Mouse (Mus musculus): ENCODE results near the gene Clk1. TPM values are rescaled to one million over a fixed set of nuclear protein-coding genes. Genes with fewer than 3 reads are reported as not detected.

Clk1 gene
- polyA plus RNA-seq, 1 experiment from 2014 or later = 230 TPM

DNA sequence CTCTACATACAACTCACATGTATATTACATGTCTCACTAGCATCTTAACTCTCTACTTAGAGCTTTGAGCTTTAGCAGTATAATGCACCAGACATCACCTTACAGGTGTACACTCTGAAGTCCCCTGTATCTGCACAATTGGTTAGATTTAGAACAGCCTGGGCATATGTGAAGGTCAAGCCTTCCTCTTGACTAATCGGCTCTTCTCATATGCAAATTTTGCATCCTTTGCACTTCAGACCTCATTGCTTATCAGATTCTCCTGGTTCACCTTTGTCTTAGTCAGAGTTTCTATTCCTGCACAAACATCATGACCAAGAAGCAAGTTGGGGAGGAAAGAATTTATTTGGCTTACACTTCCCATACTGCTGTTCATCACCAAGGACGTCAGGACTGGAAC lies 54.1 kb downstream of the Clk1 start:
- H3K36me3 ChIP-seq = no peaks in the 10 kb centered on the region
- H3K9ac ChIP-seq = no peak overlapping the region
- ATAC-seq (ENCODE audit: low FRiP score, low read depth) = no peak
- no peak overlapping the region for H3K4me2 ChIP-seq (replicated peaks)
- H3K9me3 ChIP-seq = peaks cover 4% of the 10 kb centered on the region; the same call in 1 of the 2 replicates
- no peak overlapping the region for H3K27ac ChIP-seq
- no peaks in the 10 kb centered on the region for H3K27me3 ChIP-seq
- 77% methylated on average over 2 of the region's 2 CpGs for WGBS
- H3K4me3 ChIP-seq = no peak overlapping the region
- peaks cover 6% of the 10 kb centered on the region for H3K4me1 ChIP-seq

DNA sequence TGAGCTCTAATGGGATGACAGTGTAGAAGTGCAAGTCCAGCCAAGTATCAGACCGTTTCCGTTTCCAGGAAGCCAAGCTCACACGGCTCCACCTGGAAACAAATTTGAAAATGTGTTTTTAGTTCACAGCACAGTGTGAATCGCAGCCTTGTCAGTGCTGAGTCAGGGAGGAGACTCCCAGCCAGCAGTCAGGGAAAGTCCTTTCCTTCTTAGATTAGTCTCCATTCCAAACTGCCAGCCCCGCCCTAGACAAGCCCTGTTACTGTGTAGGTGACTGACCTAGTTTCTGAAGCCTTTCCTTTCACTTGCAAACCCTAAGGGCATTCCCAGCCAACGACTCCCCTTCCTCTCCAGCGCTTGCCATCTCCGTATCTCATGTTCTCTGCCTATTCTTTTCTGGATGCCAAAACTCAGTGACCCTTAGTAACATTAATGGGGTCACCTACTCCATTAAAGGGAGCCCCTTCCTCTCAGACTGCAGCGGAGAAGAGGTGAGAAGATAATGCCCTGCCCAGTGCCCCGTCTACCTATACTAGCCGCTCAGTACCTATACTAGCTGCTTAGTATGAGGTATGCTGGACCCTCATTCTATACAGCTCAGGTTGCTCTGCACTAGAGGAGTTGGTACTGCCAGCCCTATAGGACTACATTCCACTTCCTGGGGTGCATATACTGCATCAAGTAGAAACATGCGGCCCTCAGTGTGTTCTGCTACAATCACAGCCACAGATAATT lies 57.0 kb downstream of the Clk1 start:
- no peak overlapping the region for H3K4me3 ChIP-seq
- WGBS = 78% methylated on average over 12 of the region's 12 CpGs
- no peak for ATAC-seq (ENCODE audit: low FRiP score, low read depth)
- H3K4me1 ChIP-seq = peaks cover 6% of the 10 kb centered on the region
- no peaks in the 10 kb centered on the region for H3K36me3 ChIP-seq
- H3K27me3 ChIP-seq = no peaks in the 10 kb centered on the region
- peaks cover 8% of the 10 kb centered on the region; the same call in 1 of the 2 replicates for H3K9me3 ChIP-seq
- H3K27ac ChIP-seq = no peak overlapping the region
- no peak overlapping the region for H3K4me2 ChIP-seq (replicated peaks)
- no peak overlapping the region for H3K9ac ChIP-seq

DNA sequence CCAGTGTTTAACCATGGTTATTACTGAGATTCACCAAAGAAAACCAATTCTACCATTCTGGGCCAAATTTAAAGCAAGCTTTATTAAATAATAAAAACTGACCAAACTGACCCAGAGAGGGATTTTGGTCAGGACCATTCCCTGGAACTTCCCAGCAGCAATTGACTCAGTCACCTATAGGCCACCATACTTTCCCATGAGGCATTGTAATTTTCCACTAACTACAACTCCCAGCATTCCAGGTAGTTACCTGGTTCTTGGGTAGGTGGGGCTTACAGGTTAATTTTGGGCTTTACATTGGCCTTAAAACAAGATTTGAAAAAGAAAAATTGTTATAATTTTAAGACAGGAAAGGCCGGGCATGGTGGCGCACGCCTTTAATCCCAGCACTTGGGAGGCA lies 58.0 kb downstream of the Clk1 start:
- Histone ChIP-seq H3K27ac (no peak overlapping the region), H3K4me1 (peaks cover 6% of the 10 kb centered on the region), H3K9ac (no peak overlapping the region), H3K4me3 (no peak overlapping the region), H3K9me3 (peaks cover 8% of the 10 kb centered on the region; the same call in 1 of the 2 replicates), H3K27me3 (no peaks in the 10 kb centered on the region), H3K36me3 (no peaks in the 10 kb centered on the region), H3K4me2 (replicated peaks) (no peak overlapping the region)
- WGBS = 96% methylated on average over 3 of the region's 3 CpGs
- ATAC-seq (ENCODE audit: low FRiP score, low read depth) = no peak

DNA sequence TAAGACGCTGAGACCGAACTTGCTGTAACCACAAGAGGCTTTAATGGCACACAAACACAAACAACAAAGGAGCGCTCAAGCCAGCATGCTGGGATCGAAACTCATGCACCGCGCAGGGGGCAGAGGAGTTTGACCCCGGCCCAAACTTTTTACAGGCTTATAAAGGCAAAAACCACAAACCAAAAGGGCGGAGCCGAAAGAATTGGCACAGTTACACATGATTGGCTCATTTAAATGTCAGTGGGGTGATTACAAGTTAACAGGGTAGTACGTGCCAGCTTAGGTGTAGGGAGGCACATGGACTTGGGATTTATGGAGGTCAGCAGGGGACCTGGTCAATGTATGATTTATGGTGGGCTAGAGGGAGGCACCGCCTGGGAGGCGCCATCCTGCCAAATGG lies 59.3 kb downstream of the Clk1 start:
- Histone ChIP-seq H3K4me2 (replicated peaks) (no peak overlapping the region), H3K27ac (no peak overlapping the region), H3K27me3 (no peaks in the 10 kb centered on the region), H3K9ac (no peak overlapping the region), H3K4me1 (peaks cover 6% of the 10 kb centered on the region), H3K36me3 (no peaks in the 10 kb centered on the region), H3K9me3 (peaks cover 8% of the 10 kb centered on the region; the same call in 1 of the 2 replicates), H3K4me3 (no peak overlapping the region)
- 69% methylated on average over 12 of the region's 12 CpGs for WGBS
- no peak for ATAC-seq (ENCODE audit: low FRiP score, low read depth)

DNA sequence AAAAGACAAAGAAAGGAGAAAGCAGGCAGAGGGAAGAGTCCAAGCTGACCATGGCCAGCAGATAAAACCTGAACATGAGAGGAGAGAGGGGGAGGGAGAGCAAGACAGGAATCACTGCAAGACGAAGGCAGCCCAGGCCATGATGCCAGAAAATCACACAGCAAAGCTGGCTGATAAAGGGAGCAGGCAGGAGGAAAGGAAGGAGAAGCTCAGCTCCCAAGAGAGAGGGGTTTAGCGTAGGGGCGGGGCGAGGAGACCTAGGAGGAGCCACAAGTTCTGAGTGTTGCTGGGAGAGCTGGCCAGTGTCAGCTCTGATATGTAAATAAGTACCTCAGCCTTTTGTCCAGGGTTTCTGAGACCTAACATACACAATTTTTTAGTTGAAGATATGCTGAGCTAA lies 61.6 kb downstream of the Clk1 start:
- no peak overlapping the region for H3K4me2 ChIP-seq (replicated peaks)
- peaks cover 5% of the 10 kb centered on the region; the same call in 1 of the 2 replicates for H3K9me3 ChIP-seq
- no peak overlapping the region for H3K4me3 ChIP-seq
- H3K4me1 ChIP-seq = peaks cover 6% of the 10 kb centered on the region
- WGBS = 68% methylated on average over 4 of the region's 4 CpGs
- H3K36me3 ChIP-seq = no peaks in the 10 kb centered on the region
- ATAC-seq (ENCODE audit: low FRiP score, low read depth) = no peak
- no peaks in the 10 kb centered on the region for H3K27me3 ChIP-seq
- no peak overlapping the region for H3K9ac ChIP-seq
- no peak overlapping the region for H3K27ac ChIP-seq

Other genes starting within 250 kb of the Clk1 start
- gene Aox4, start 213.7 kb downstream of the Clk1 start, polyA plus RNA-seq (2015; fragmentation: Nextera tagmentation; extraction: Ambion mirVana) = 0.38 and 0.51 TPM in 2 replicates
- 0.04 and 0.09 TPM in 2 replicates for gene Aox2, start 145.7 kb downstream of the Clk1 start, polyA plus RNA-seq (2015; fragmentation: Nextera tagmentation; extraction: Ambion mirVana)
- 362 and 384 TPM in 2 replicates for gene Bzw1, start 31.2 kb downstream of the Clk1 start, polyA plus RNA-seq (2015; fragmentation: Nextera tagmentation; extraction: Ambion mirVana)
- 55.1 and 56.8 TPM in 2 replicates for gene Nif3l1, start 21.1 kb upstream of the Clk1 start, polyA plus RNA-seq (2015; fragmentation: Nextera tagmentation; extraction: Ambion mirVana)
- gene Ppil3, start 21.4 kb upstream of the Clk1 start, polyA plus RNA-seq (2015; fragmentation: Nextera tagmentation; extraction: Ambion mirVana) = 63.5 and 64.6 TPM in 2 replicates
- 36.8 and 36.9 TPM in 2 replicates for gene Orc2, start 81.0 kb upstream of the Clk1 start, polyA plus RNA-seq (2015; fragmentation: Nextera tagmentation; extraction: Ambion mirVana)
- 7.5 and 8.2 TPM in 2 replicates for gene Fam126b, start 162.3 kb upstream of the Clk1 start, polyA plus RNA-seq (2015; fragmentation: Nextera tagmentation; extraction: Ambion mirVana)
- gene Ndufb3, start 162.3 kb upstream of the Clk1 start, polyA plus RNA-seq (2015; fragmentation: Nextera tagmentation; extraction: Ambion mirVana) = 163 and 167 TPM in 2 replicates

Data from limb, embryonic 13.5 days (tissue).